21 mouse cellular contexts compared by ENCODE assay signal in genomic region chr11:110633351-110633750, GRCm38 (mm10).
DNase-seq lines count a peak whose midpoint lies in the region; ATAC-seq lines count a peak whose summit lies in the region.
"Had no signal": no experiment of that assay in that cellular context is flagged by ENCODE, and none has a peak within 500 bp of the region (broad histone marks: within the 10 kb centered on the region; RNA-seq: fewer than 3 reads in every experiment).

No protein-coding gene starts in this region.

- intact Hi-C loops in gastrocnemius, postnatal 14 days (cut with DNase I; ENCODE audit: low total_unique reads) = no loop called here

- no peak overlapping the region for H3K9ac ChIP-seq in kidney, embryonic 14.5 days (ENCODE audit: low read depth, low read length)
- H3K9ac ChIP-seq: forebrain, embryonic 13.5 days; hindbrain, embryonic 12.5 days; liver, embryonic 12.5 days; neural tube, embryonic 12.5 days had no signal

- ATAC-seq in kidney, embryonic 14.5 days (ENCODE audit: low FRiP score, low TSS enrichment) = no peak
- ATAC-seq: forebrain, embryonic 13.5 days; liver, embryonic 12.5 days had no signal

- DNase-seq in cerebellum, postnatal 25 days = peak; percentile 10 to 17
- DNase-seq in cerebellum, adult 9-11 months = no peak
- peak; percentile 1 for DNase-seq in layer of hippocampus, adult 9-11 months
- DNase-seq in layer of hippocampus, adult 11-12 months (ENCODE audit: low spot score) = no peak
- DNase-seq in Muller cell, postnatal 12 days (ENCODE audit: inconsistent ontology term) = peak; percentile 38
- DNase-seq in gastrocnemius, postnatal 14 days = peak; percentile 54
- DNase-seq in embryo, embryonic 9.5 days (ENCODE audit: extremely low spot score) = no peak
- DNase-seq: cerebellum, postnatal 36 days; kidney, adult 8-10 months; kidney, postnatal 36 days; lung, adult 2 months; lung, postnatal 4 days; right cerebral cortex, postnatal 4 days had no signal

- no peak overlapping the region for H3K4me3 ChIP-seq in kidney, embryonic 14.5 days (ENCODE audit: low read length)
- H3K4me3 ChIP-seq: erythroblast, embryonic 14.5 days; forebrain, embryonic 13.5 days; hindbrain, embryonic 12.5 days; liver, embryonic 12.5 days; neural tube, embryonic 12.5 days had no signal

- no peak overlapping the region for H3K27ac ChIP-seq in kidney, embryonic 14.5 days (ENCODE audit: low read depth, low read length)
- H3K27ac ChIP-seq: forebrain, embryonic 13.5 days; hindbrain, embryonic 12.5 days; liver, embryonic 12.5 days; neural tube, embryonic 12.5 days; stomach, postnatal 0 days had no signal

- no peaks in the 10 kb centered on the region for H3K36me3 ChIP-seq in kidney, embryonic 14.5 days (ENCODE audit: control insufficient read depth, insufficient read depth, low read length)
- H3K36me3 ChIP-seq: hindbrain, embryonic 12.5 days; liver, embryonic 12.5 days; neural tube, embryonic 12.5 days had no signal

- no peaks in the 10 kb centered on the region for H3K4me1 ChIP-seq in kidney, embryonic 14.5 days (ENCODE audit: control insufficient read depth, insufficient read depth, low read length)
- H3K4me1 ChIP-seq: forebrain, embryonic 13.5 days; hindbrain, embryonic 12.5 days; liver, embryonic 12.5 days; neural tube, embryonic 12.5 days had no signal

- no peaks in the 10 kb centered on the region for H3K9me3 ChIP-seq in kidney, embryonic 14.5 days (ENCODE audit: control insufficient read depth, low read length)
- H3K9me3 ChIP-seq: forebrain, embryonic 13.5 days; hindbrain, embryonic 12.5 days; liver, embryonic 12.5 days; neural tube, embryonic 12.5 days had no signal

- H3K4me2 ChIP-seq in kidney, embryonic 14.5 days (replicated peaks; ENCODE audit: low read depth, low read length) = no peak overlapping the region
- H3K4me2 ChIP-seq: forebrain, embryonic 13.5 days; hindbrain, embryonic 12.5 days; liver, embryonic 12.5 days; neural tube, embryonic 12.5 days had no signal

- WGBS in kidney, embryonic 14.5 days = 76% methylated on average over 5 of the region's 5 CpGs

- H3K27me3 ChIP-seq in kidney, embryonic 14.5 days (ENCODE audit: control insufficient read depth, insufficient read depth, low read length) = no peaks in the 10 kb centered on the region
- H3K27me3 ChIP-seq: CH12.LX; forebrain, embryonic 13.5 days; hindbrain, embryonic 12.5 days; liver, embryonic 12.5 days; neural tube, embryonic 12.5 days had no signal

Comparison
In these comparisons a context has a peak if more than half of its experiments do, and no peak if none do; other contexts are left out.
1. DNase-seq: peak in cerebellum, postnatal 25 days (2 of 2), layer of hippocampus, adult 9-11 months (single experiment), Muller cell, postnatal 12 days (single experiment) and gastrocnemius, postnatal 14 days (single experiment); none in cerebellum, adult 9-11 months (single experiment), layer of hippocampus, adult 11-12 months (single experiment) and embryo, embryonic 9.5 days (single experiment).